Mouse (Mus musculus): ENCODE measurements at regions not wholly inside any gene's neighbourhood (a gene's known extent, or its start where the extent isn't known, plus 50 kb on each side); places are given as distances from the start of the nearest gene placed in this dataset.
"Not testable (repeated sequence)": the region's sequence is repeated elsewhere in the genome, so short reads cannot be mapped to it uniquely, and the experiment has no call there.

GRCm38 (mm10) chr1:150212454-150212853 lies 106.8 kb upstream of the Pdc start:
- TF ChIP-seq CTCF (IDR thresholded peaks at IDR 0.05; ENCODE audit: low read depth), result no peak
- no peak overlapping the region for H3K4me2 ChIP-seq (ENCODE audit: low read depth, low read length)
- no peaks in the 10 kb centered on the region for H3K4me1 ChIP-seq (ENCODE audit: insufficient read depth, low read length)
- no peak overlapping the region for H3K27ac ChIP-seq
- H3K27me3 ChIP-seq (ENCODE audit: insufficient read depth, low read length), result no peaks in the 10 kb centered on the region
- ATAC-seq, result no peak
- no peak overlapping the region for H3K4me3 ChIP-seq (ENCODE audit: low read length)
- H3K9ac ChIP-seq (replicated peaks; ENCODE audit: low read length), result no peak overlapping the region
- H3K9me3 ChIP-seq (ENCODE audit: low read length), result no peaks in the 10 kb centered on the region
- no peak for DNase-seq (ENCODE audit: low spot score)
- H3K36me3 ChIP-seq (ENCODE audit: insufficient read depth, low read length), result no peaks in the 10 kb centered on the region

GRCm38 (mm10) chr1:150216672-150217071 lies 102.5 kb upstream of the Pdc start:
- Histone ChIP-seq H3K9me3 (ENCODE audit: low read length) (no peaks in the 10 kb centered on the region), H3K9ac (replicated peaks; ENCODE audit: low read length) (no peak overlapping the region), H3K4me2 (ENCODE audit: low read depth, low read length) (no peak overlapping the region), H3K36me3 (ENCODE audit: insufficient read depth, low read length) (no peaks in the 10 kb centered on the region), H3K27ac (no peak overlapping the region), H3K4me3 (ENCODE audit: low read length) (no peak overlapping the region), H3K27me3 (ENCODE audit: insufficient read depth, low read length) (no peaks in the 10 kb centered on the region), H3K4me1 (ENCODE audit: insufficient read depth, low read length) (no peaks in the 10 kb centered on the region)
- WGBS, result 91% methylated on average over 3 of the region's 3 CpGs
- no peak for ATAC-seq
- no peak for DNase-seq (ENCODE audit: low spot score)
- TF ChIP-seq CTCF (IDR thresholded peaks at IDR 0.05; ENCODE audit: low read depth), result no peak

- no peak for TF ChIP-seq CTCF (IDR thresholded peaks at IDR 0.05; ENCODE audit: low read depth)
- Histone ChIP-seq H3K4me3 (ENCODE audit: low read length) (no peak overlapping the region), H3K27me3 (ENCODE audit: insufficient read depth, low read length) (no peaks in the 10 kb centered on the region), H3K4me2 (ENCODE audit: low read depth, low read length) (no peak overlapping the region), H3K4me1 (ENCODE audit: insufficient read depth, low read length) (no peaks in the 10 kb centered on the region), H3K27ac (no peak overlapping the region), H3K9ac (replicated peaks; ENCODE audit: low read length) (no peak overlapping the region), H3K9me3 (ENCODE audit: low read length) (no peaks in the 10 kb centered on the region), H3K36me3 (ENCODE audit: insufficient read depth, low read length) (no peaks in the 10 kb centered on the region)
- no peak for ATAC-seq
- DNase-seq (ENCODE audit: low spot score), result no peak
- WGBS, result 81% methylated on average over 2 of the region's 2 CpGs
Measured at GRCm38 (mm10) chr1:150218802-150219201, 100.4 kb upstream of the Pdc start.

- DNase-seq (ENCODE audit: low spot score) (no peak), ATAC-seq (no peak)
- no peak for TF ChIP-seq CTCF (IDR thresholded peaks at IDR 0.05; ENCODE audit: low read depth)
- H3K4me1 ChIP-seq (ENCODE audit: insufficient read depth, low read length), result no peaks in the 10 kb centered on the region
- H3K4me3 ChIP-seq (ENCODE audit: low read length), result no peak overlapping the region
- H3K27ac ChIP-seq, result no peak overlapping the region
- WGBS, result 83% methylated on average over 6 of the region's 6 CpGs
- H3K9me3 ChIP-seq (ENCODE audit: low read length), result no peaks in the 10 kb centered on the region
- no peak overlapping the region for H3K4me2 ChIP-seq (ENCODE audit: low read depth, low read length)
- H3K9ac ChIP-seq (replicated peaks; ENCODE audit: low read length), result no peak overlapping the region
- no peaks in the 10 kb centered on the region for H3K36me3 ChIP-seq (ENCODE audit: insufficient read depth, low read length)
- H3K27me3 ChIP-seq (ENCODE audit: insufficient read depth, low read length), result no peaks in the 10 kb centered on the region
Measured at GRCm38 (mm10) chr1:150225529-150225928, 93.7 kb upstream of the Pdc start.

GRCm38 (mm10) chr1:150239504-150239903 lies 79.7 kb upstream of the Pdc start:
- not testable (repeated sequence) for ATAC-seq; H3K27ac ChIP-seq; H3K9me3 ChIP-seq (ENCODE audit: low read length); H3K9ac ChIP-seq (replicated peaks; ENCODE audit: low read length); H3K36me3 ChIP-seq (ENCODE audit: insufficient read depth, low read length); H3K27me3 ChIP-seq (ENCODE audit: insufficient read depth, low read length); H3K4me3 ChIP-seq (ENCODE audit: low read length); H3K4me1 ChIP-seq (ENCODE audit: insufficient read depth, low read length); H3K4me2 ChIP-seq (ENCODE audit: low read depth, low read length); DNase-seq (ENCODE audit: low spot score)
- WGBS, result 96% methylated on average over 1 of the region's 1 CpGs

DNA sequence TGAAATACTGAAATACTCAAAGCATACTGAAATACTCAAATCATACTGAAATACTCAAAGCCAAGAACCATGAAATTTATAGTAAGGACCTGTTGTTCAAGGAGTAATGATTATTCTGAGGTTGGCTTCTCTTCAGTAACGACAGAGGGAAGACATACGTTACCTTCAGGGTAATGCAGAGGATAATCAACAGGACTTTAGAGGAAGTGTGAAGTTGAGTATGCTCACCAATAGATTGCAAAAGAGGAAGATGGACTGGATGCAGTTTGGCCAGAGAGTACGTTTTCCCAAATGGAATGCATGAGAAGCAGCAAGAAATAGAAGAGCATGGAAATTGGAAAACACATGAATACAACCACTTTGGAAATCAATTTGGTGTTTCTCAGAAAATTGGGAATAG lies 79.1 kb upstream of the Pdc start:
- Histone ChIP-seq H3K9ac (replicated peaks; ENCODE audit: low read length) (no peak overlapping the region), H3K9me3 (ENCODE audit: low read length) (no peaks in the 10 kb centered on the region), H3K4me1 (ENCODE audit: insufficient read depth, low read length) (no peaks in the 10 kb centered on the region), H3K27ac (no peak overlapping the region), H3K36me3 (ENCODE audit: insufficient read depth, low read length) (no peaks in the 10 kb centered on the region), H3K4me3 (ENCODE audit: low read length) (no peak overlapping the region), H3K4me2 (ENCODE audit: low read depth, low read length) (no peak overlapping the region), H3K27me3 (ENCODE audit: insufficient read depth, low read length) (no peaks in the 10 kb centered on the region)
- ATAC-seq (no peak), DNase-seq (ENCODE audit: low spot score) (no peak)
- WGBS, result 87% methylated on average over 3 of the region's 3 CpGs
- TF ChIP-seq CTCF (IDR thresholded peaks at IDR 0.05; ENCODE audit: low read depth), result no peak

DNA sequence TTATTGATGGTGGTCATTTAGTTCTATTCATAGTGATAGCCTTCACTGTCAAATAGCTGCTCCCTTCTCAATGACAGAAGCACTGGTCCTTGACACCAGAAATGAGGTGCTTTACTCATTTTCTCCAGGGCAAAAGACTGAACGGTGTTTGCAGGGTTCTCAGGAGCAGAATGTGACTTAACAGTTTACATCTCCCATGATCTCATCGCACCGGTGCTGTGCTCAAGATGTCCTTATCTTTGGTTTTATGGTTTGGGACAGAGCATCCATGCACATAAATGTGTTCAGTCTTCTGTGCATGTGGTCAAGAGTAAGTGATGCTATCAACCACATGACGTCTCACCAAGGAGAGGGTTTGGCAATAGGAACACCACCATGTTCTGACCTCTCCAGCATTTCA lies 78.1 kb upstream of the Pdc start:
- no peaks in the 10 kb centered on the region for H3K27me3 ChIP-seq (ENCODE audit: insufficient read depth, low read length)
- DNase-seq (ENCODE audit: low spot score), result no peak
- ATAC-seq, result no peak
- no peaks in the 10 kb centered on the region for H3K36me3 ChIP-seq (ENCODE audit: insufficient read depth, low read length)
- 95% methylated on average over 4 of the region's 4 CpGs for WGBS
- TF ChIP-seq CTCF (IDR thresholded peaks at IDR 0.05; ENCODE audit: low read depth), result no peak
- no peak overlapping the region for H3K27ac ChIP-seq
- H3K4me3 ChIP-seq (ENCODE audit: low read length), result no peak overlapping the region
- no peaks in the 10 kb centered on the region for H3K9me3 ChIP-seq (ENCODE audit: low read length)
- H3K4me1 ChIP-seq (ENCODE audit: insufficient read depth, low read length), result no peaks in the 10 kb centered on the region
- H3K9ac ChIP-seq (replicated peaks; ENCODE audit: low read length), result no peak overlapping the region
- H3K4me2 ChIP-seq (ENCODE audit: low read depth, low read length), result no peak overlapping the region

DNA sequence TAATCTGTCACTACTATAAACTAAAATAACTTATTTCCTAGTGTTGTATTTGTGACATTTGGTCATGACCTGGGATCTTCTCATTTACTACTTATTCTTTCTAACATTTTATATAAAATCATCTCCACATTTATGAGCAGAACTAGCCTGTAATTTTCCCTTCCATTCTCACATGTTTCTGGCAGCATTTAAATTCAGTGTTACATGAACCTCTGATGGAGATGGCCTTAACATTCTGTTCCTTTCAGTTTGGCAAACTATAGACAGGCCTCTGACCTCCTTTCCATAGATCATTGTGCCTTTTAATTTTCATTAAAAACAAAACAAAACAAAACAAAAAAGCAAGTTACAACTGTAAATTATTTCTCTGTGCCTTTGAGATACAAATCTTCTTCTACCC lies 77.1 kb upstream of the Pdc start:
- H3K36me3 ChIP-seq (ENCODE audit: insufficient read depth, low read length), result no peaks in the 10 kb centered on the region

More for the DNA sequence above, 77.1 kb upstream of the Pdc start:
- H3K4me2 ChIP-seq (ENCODE audit: low read depth, low read length), result no peak overlapping the region
- H3K27ac ChIP-seq, result no peak overlapping the region
- no peak overlapping the region for H3K4me3 ChIP-seq (ENCODE audit: low read length)
- TF ChIP-seq CTCF (IDR thresholded peaks at IDR 0.05; ENCODE audit: low read depth), result no peak
- ATAC-seq (no peak), DNase-seq (ENCODE audit: low spot score) (no peak)
- no peaks in the 10 kb centered on the region for H3K27me3 ChIP-seq (ENCODE audit: insufficient read depth, low read length)
- H3K9ac ChIP-seq (replicated peaks; ENCODE audit: low read length), result no peak overlapping the region
- H3K4me1 ChIP-seq (ENCODE audit: insufficient read depth, low read length), result no peaks in the 10 kb centered on the region
- no peaks in the 10 kb centered on the region for H3K9me3 ChIP-seq (ENCODE audit: low read length)

All from hindbrain, postnatal 0 days (tissue).